Mouse (Mus musculus): ENCODE results near the gene Psmb5. TPM values are rescaled to one million over a fixed set of nuclear protein-coding genes. Genes with fewer than 3 reads are reported as not detected.

The Psmb5 gene
- polyA plus RNA-seq, 1 experiment from 2014 or later: 446 TPM

DNA sequence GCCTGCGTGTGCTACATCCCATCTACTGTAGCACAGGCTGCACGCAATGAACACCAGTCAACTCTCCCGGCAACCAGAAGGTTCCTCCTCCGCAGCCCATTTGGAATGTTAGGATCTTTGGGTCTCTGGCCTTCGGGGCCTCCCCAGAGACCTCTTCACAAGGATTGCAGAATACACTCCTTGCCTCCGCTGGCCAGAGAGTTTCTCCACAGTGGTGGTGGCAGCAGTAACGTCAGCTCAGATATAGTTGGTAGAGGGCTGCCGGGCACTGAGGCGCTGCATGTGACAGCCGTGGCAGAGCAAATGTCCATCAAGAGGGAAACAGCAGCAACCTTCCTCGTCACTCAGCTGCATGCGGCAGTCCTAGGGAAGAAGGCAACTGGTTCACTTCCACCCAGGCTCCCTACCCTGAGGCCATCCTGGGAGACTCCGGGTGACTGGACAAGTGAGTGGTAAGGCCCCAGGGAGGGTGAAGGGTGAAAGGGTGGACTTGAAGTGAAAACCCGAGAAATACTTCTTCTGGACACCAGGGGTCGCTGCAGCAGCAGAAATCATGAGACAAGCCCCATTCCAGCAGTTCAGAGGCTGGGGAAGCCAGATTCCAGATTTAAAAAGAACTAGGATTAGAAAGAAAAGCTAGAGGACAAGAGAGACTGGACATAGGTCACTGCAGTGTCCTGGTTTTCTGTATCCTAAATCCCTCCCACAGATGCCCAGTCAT is 49.0 kb downstream of the Psmb5 start:
- Histone ChIP-seq H3K9ac (no peak overlapping the region), H3K9me3 (no peaks in the 10 kb centered on the region), H3K4me1 (replicated peaks) (peaks cover 21% of the 10 kb centered on the region), H3K4me2 (no peak overlapping the region), H3K36me3 (no peaks in the 10 kb centered on the region), H3K27me3 (peaks cover 9% of the 10 kb centered on the region), H3K4me3 (no peak overlapping the region), H3K27ac (replicated peaks) (no peak overlapping the region)
- 75% methylated on average over 15 of the region's 15 CpGs for WGBS
- ATAC-seq (ENCODE audit: low FRiP score, low read depth): no peak

MicroRNAs encoded within 50 kb of the gene (microRNA counts, 519-probe panel; counts per million panel counts)
- microRNA mmu-miR-686: not detected

Small RNA genes lying within 50 kb of the gene (microRNA-seq; reads per million reads assigned to microRNA genes)
- gene Mir686 (not detected), gene Mir6948 (not detected)

Other genes with a start within 250 kb of the Psmb5 start
- 4.5 and 5.9 TPM in 2 replicates for gene Slc7a7, start 200.2 kb downstream of the Psmb5 start, polyA plus RNA-seq (2015; fragmentation: Nextera tagmentation; extraction: Ambion mirVana)
- 241 and 251 TPM in 2 replicates for gene Mrpl52, start 191.1 kb downstream of the Psmb5 start, polyA plus RNA-seq (2015; fragmentation: Nextera tagmentation; extraction: Ambion mirVana)
- 51.1 and 53.4 TPM in 2 replicates for gene Mmp14, start 186.4 kb downstream of the Psmb5 start, polyA plus RNA-seq (2015; fragmentation: Nextera tagmentation; extraction: Ambion mirVana)
- 30.3 and 34.3 TPM in 2 replicates for gene Lrp10, start 153.9 kb downstream of the Psmb5 start, polyA plus RNA-seq (2015; fragmentation: Nextera tagmentation; extraction: Ambion mirVana)
- gene Rem2, start 141.9 kb downstream of the Psmb5 start, polyA plus RNA-seq (2015; fragmentation: Nextera tagmentation; extraction: Ambion mirVana): 39.7 and 42.2 TPM in 2 replicates
- 89.7 and 101 TPM in 2 replicates for gene Prmt5, start 100.5 kb downstream of the Psmb5 start, polyA plus RNA-seq (2015; fragmentation: Nextera tagmentation; extraction: Ambion mirVana)
- gene Haus4, start 63.4 kb downstream of the Psmb5 start, polyA plus RNA-seq (2015; fragmentation: Nextera tagmentation; extraction: Ambion mirVana): 19.0 TPM in 2 replicates
- gene Ajuba, start 40.5 kb downstream of the Psmb5 start, polyA plus RNA-seq (2015; fragmentation: Nextera tagmentation; extraction: Ambion mirVana): 8.7 and 9.6 TPM in 2 replicates
- gene 4931414P19Rik, start 12.0 kb downstream of the Psmb5 start, polyA plus RNA-seq (2015; fragmentation: Nextera tagmentation; extraction: Ambion mirVana): 5.1 and 6.1 TPM in 2 replicates
- not detected in 2 replicates for gene Psmb11, start 3.4 kb upstream of the Psmb5 start, polyA plus RNA-seq (2015; fragmentation: Nextera tagmentation; extraction: Ambion mirVana)
- gene Gm17606, start 22.9 kb upstream of the Psmb5 start, polyA plus RNA-seq (2015; fragmentation: Nextera tagmentation; extraction: Ambion mirVana): not detected in 2 replicates
- 12.2 and 12.6 TPM in 2 replicates for gene Cdh24, start 23.3 kb upstream of the Psmb5 start, polyA plus RNA-seq (2015; fragmentation: Nextera tagmentation; extraction: Ambion mirVana)
- 67.6 and 68.3 TPM in 2 replicates for gene 1700123O20Rik, start 68.2 kb upstream of the Psmb5 start, polyA plus RNA-seq (2015; fragmentation: Nextera tagmentation; extraction: Ambion mirVana)
- 124 and 137 TPM in 2 replicates for gene Acin1, start 68.9 kb upstream of the Psmb5 start, polyA plus RNA-seq (2015; fragmentation: Nextera tagmentation; extraction: Ambion mirVana)
- gene Gm29776, start 80.8 kb upstream of the Psmb5 start, polyA plus RNA-seq (2015; fragmentation: Nextera tagmentation; extraction: Ambion mirVana): 0.28 and 0.30 TPM in 2 replicates
- not detected in 2 replicates for gene Cebpe, start 94.2 kb upstream of the Psmb5 start, polyA plus RNA-seq (2015; fragmentation: Nextera tagmentation; extraction: Ambion mirVana)
- gene Slc7a8, start 163.9 kb upstream of the Psmb5 start, polyA plus RNA-seq (2015; fragmentation: Nextera tagmentation; extraction: Ambion mirVana): 8.0 and 9.1 TPM in 2 replicates
- gene Rnf212b, start 196.1 kb upstream of the Psmb5 start, polyA plus RNA-seq (2015; fragmentation: Nextera tagmentation; extraction: Ambion mirVana): not detected in 2 replicates